Mouse (Mus musculus): ENCODE results near the gene Notch1. TPM values are rescaled to one million over a fixed set of nuclear protein-coding genes. Genes with fewer than 3 reads are reported as not detected.

The Notch1 gene
- polyA plus RNA-seq, 1 experiment from 2014 or later, result 24.3 TPM

GRCm38 (mm10) chr2:26485278-26485677 is 31.2 kb downstream of the Notch1 start:
- H3K9me3 ChIP-seq (ENCODE audit: control insufficient read depth, low read length), result no peaks in the 10 kb centered on the region
- peaks cover 30% of the 10 kb centered on the region for H3K36me3 ChIP-seq (ENCODE audit: control insufficient read depth, insufficient read depth, low read length)
- no peaks in the 10 kb centered on the region for H3K27me3 ChIP-seq (replicated peaks; ENCODE audit: control insufficient read depth, insufficient read depth, low read length)
- no peak overlapping the region for H3K9ac ChIP-seq (ENCODE audit: low read length)
- ATAC-seq (replicated peaks; ENCODE audit: low FRiP score, low TSS enrichment, low read depth), result no peak
- H3K4me2 ChIP-seq (ENCODE audit: low read length), result no peak overlapping the region
- no peak overlapping the region for H3K27ac ChIP-seq (ENCODE audit: low read depth)
- no peak for DNase-seq (ENCODE audit: low spot score)
- peaks cover 52% of the 10 kb centered on the region for H3K4me1 ChIP-seq (replicated peaks; ENCODE audit: control insufficient read depth, insufficient read depth, low read length)
- H3K4me3 ChIP-seq (ENCODE audit: low read depth, low read length), result no peak overlapping the region
- 83% methylated on average over 9 of the region's 9 CpGs for WGBS

DNA sequence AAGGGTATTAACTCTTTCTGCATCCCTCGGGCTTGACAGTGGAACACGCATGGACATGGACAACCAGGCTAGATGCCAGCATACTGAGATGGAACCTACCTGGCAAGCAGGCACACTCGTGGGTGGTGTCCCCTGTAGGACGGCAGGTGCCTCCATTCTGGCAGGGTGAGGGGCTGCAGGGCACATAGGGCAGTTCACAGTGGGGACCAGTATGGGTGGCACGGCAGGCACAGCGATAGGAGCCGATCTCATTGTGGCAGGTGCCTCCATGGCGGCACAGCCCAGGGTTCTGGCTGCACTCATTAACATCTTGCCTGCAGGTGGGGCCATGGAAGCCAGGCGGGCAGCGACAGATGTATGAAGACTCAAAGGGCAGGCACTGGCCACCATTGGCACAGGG is 32.3 kb downstream of the Notch1 start:
- Histone ChIP-seq H3K4me3 (ENCODE audit: low read depth, low read length) (no peak overlapping the region), H3K4me1 (replicated peaks; ENCODE audit: control insufficient read depth, insufficient read depth, low read length) (peaks cover 48% of the 10 kb centered on the region), H3K27ac (ENCODE audit: low read depth) (peak overlapping the region; percentile 16; the same call in 1 of the 2 replicates), H3K9me3 (ENCODE audit: control insufficient read depth, low read length) (no peaks in the 10 kb centered on the region), H3K36me3 (ENCODE audit: control insufficient read depth, insufficient read depth, low read length) (peaks cover 41% of the 10 kb centered on the region), H3K9ac (ENCODE audit: low read length) (no peak overlapping the region), H3K27me3 (replicated peaks; ENCODE audit: control insufficient read depth, insufficient read depth, low read length) (no peaks in the 10 kb centered on the region), H3K4me2 (ENCODE audit: low read length) (no peak overlapping the region)
- DNase-seq (ENCODE audit: low spot score) (no peak), ATAC-seq (replicated peaks; ENCODE audit: low FRiP score, low TSS enrichment, low read depth) (no peak)
- 94% methylated on average over 10 of the region's 10 CpGs for WGBS

DNA sequence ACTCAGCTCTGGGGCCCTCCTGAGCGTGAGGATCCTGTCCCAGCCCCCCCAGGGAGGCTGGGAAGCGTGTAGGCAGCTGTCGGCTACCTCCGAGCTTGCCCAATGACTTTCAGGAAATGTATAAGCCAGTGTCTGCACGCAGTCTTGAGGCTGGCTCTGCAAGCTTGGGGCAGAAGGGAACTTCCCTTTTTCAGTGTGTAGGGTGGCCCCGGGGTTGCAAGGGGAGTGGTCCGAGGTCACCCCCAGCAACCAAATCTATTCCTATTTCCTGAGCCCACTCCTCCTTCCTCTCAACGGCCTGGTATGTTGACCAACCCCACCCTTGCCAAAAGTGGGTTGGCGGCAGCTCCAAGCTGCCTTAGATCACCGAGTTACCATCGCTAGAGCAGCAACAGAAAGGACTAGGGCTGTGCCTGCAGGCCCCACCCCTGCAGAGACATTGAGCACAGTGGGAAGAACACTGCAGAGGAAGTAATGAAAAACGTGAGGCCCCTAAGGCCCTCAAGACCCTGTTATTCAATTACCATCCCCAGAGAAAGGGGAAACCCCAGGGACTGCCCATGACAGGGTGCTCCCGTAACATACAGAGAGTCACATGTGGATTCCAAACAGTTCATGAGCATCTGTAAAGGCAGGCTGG is 33.1 kb downstream of the Notch1 start:
- Histone ChIP-seq H3K9me3 (ENCODE audit: control insufficient read depth, low read length) (no peaks in the 10 kb centered on the region), H3K27me3 (replicated peaks; ENCODE audit: control insufficient read depth, insufficient read depth, low read length) (no peaks in the 10 kb centered on the region), H3K4me1 (replicated peaks; ENCODE audit: control insufficient read depth, insufficient read depth, low read length) (peaks cover 40% of the 10 kb centered on the region), H3K9ac (ENCODE audit: low read length) (no peak overlapping the region), H3K4me3 (ENCODE audit: low read depth, low read length) (no peak overlapping the region), H3K36me3 (ENCODE audit: control insufficient read depth, insufficient read depth, low read length) (peaks cover 49% of the 10 kb centered on the region), H3K4me2 (ENCODE audit: low read length) (no peak overlapping the region), H3K27ac (ENCODE audit: low read depth) (peak overlapping the region; percentile 68)
- no peak for DNase-seq (ENCODE audit: low spot score)
- 47% methylated on average over 13 of the region's 13 CpGs for WGBS
- no peak for ATAC-seq (replicated peaks; ENCODE audit: low FRiP score, low TSS enrichment, low read depth)

DNA sequence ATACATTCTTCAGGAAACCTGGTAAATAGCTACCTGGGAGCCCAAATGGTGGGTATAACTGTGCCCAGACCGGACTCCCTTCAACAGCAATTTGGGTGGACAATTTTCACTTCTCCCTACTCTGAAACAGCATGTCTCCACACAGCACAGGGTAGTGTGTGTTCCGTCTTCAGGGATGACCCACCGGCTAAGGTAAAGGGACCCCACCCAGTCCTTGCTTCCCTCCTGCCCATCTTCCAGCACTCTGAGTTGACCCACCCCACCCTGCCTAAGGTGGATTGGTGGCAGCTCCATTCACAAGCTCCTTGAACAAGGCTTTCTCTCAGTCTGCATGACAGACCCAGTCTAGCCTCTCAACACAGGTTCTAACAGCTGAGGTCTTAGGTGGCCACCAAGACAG is 33.6 kb downstream of the Notch1 start:
- H3K36me3 ChIP-seq (ENCODE audit: control insufficient read depth, insufficient read depth, low read length), result peaks cover 55% of the 10 kb centered on the region
- no peak for DNase-seq (ENCODE audit: low spot score)
- no peaks in the 10 kb centered on the region for H3K9me3 ChIP-seq (ENCODE audit: control insufficient read depth, low read length)
- peak overlapping the region; percentile 68 for H3K27ac ChIP-seq (ENCODE audit: low read depth)
- H3K27me3 ChIP-seq (replicated peaks; ENCODE audit: control insufficient read depth, insufficient read depth, low read length), result no peaks in the 10 kb centered on the region
- H3K4me1 ChIP-seq (replicated peaks; ENCODE audit: control insufficient read depth, insufficient read depth, low read length), result peaks cover 35% of the 10 kb centered on the region
- no peak overlapping the region for H3K4me2 ChIP-seq (ENCODE audit: low read length)
- no peak overlapping the region for H3K9ac ChIP-seq (ENCODE audit: low read length)
- H3K4me3 ChIP-seq (ENCODE audit: low read depth, low read length), result no peak overlapping the region
- WGBS, result 78% methylated on average over 3 of the region's 3 CpGs
- no peak for ATAC-seq (replicated peaks; ENCODE audit: low FRiP score, low TSS enrichment, low read depth)

GRCm38 (mm10) chr2:26481724-26482495 is 34.6 kb downstream of the Notch1 start:
- H3K9ac ChIP-seq (ENCODE audit: low read length), result no peak overlapping the region
- peak overlapping the region; percentile 26 for H3K4me2 ChIP-seq (ENCODE audit: low read length)
- 58% methylated on average over 10 of the region's 10 CpGs for WGBS
- DNase-seq (ENCODE audit: low spot score) (peak; percentile 79), ATAC-seq (replicated peaks; ENCODE audit: low FRiP score, low TSS enrichment, low read depth) (peak; percentile 79)
- peaks cover 64% of the 10 kb centered on the region for H3K36me3 ChIP-seq (ENCODE audit: control insufficient read depth, insufficient read depth, low read length)
- H3K27ac ChIP-seq (ENCODE audit: low read depth), result peak overlapping the region; percentile 54
- H3K4me3 ChIP-seq (ENCODE audit: low read depth, low read length), result no peak overlapping the region
- H3K9me3 ChIP-seq (ENCODE audit: control insufficient read depth, low read length), result no peaks in the 10 kb centered on the region
- H3K4me1 ChIP-seq (replicated peaks; ENCODE audit: control insufficient read depth, insufficient read depth, low read length), result peaks cover 26% of the 10 kb centered on the region
- H3K27me3 ChIP-seq (replicated peaks; ENCODE audit: control insufficient read depth, insufficient read depth, low read length), result no peaks in the 10 kb centered on the region

GRCm38 (mm10) chr2:26480911-26481310 is 35.6 kb downstream of the Notch1 start:
- ATAC-seq (replicated peaks; ENCODE audit: low FRiP score, low TSS enrichment, low read depth), result no peak

DNA sequence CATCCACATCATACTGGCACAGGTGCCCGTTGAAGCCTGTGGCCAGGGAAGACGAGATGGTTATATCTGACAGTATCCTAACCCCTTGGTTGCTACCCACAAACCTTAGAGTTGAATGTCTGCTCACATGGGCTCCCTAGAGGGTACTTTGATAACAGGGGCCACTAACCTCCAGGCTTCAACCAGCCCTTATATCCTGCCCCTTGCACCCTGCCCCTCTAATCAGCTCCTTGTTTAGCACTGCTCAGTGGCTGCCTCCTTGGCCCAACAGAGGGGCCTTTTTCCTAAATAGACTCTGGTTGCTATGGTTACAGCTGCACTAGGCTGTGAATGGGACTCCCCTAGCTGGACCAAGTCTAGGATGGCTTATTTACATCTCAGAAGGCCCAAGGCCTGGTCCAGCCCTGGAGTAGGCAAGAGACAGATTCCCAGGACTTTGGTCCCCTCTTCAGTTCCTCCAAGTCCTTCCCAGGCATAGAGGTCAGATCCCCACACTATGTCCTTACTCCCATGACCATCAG is 37.7 kb downstream of the Notch1 start:
- 84% methylated on average over 2 of the region's 2 CpGs for WGBS
- Histone ChIP-seq H3K4me3 (ENCODE audit: low read depth, low read length) (no peak overlapping the region), H3K4me2 (ENCODE audit: low read length) (no peak overlapping the region), H3K27ac (ENCODE audit: low read depth) (no peak overlapping the region), H3K9me3 (ENCODE audit: control insufficient read depth, low read length) (no peaks in the 10 kb centered on the region), H3K27me3 (replicated peaks; ENCODE audit: control insufficient read depth, insufficient read depth, low read length) (no peaks in the 10 kb centered on the region), H3K36me3 (ENCODE audit: control insufficient read depth, insufficient read depth, low read length) (peaks cover 82% of the 10 kb centered on the region), H3K4me1 (replicated peaks; ENCODE audit: control insufficient read depth, insufficient read depth, low read length) (peaks cover 7% of the 10 kb centered on the region; the same call in 1 of the 2 replicates), H3K9ac (ENCODE audit: low read length) (no peak overlapping the region)
- no peak for ATAC-seq (replicated peaks; ENCODE audit: low FRiP score, low TSS enrichment, low read depth)
- DNase-seq (ENCODE audit: low spot score), result no peak

More at GRCm38 (mm10) chr2:26480911-26481310, 35.6 kb downstream of the Notch1 start:
- no peak overlapping the region for H3K4me3 ChIP-seq (ENCODE audit: low read depth, low read length)
- no peak for DNase-seq (ENCODE audit: low spot score)
- H3K9ac ChIP-seq (ENCODE audit: low read length), result no peak overlapping the region
- H3K27ac ChIP-seq (ENCODE audit: low read depth), result no peak overlapping the region
- H3K4me1 ChIP-seq (replicated peaks; ENCODE audit: control insufficient read depth, insufficient read depth, low read length), result peaks cover 16% of the 10 kb centered on the region
- H3K9me3 ChIP-seq (ENCODE audit: control insufficient read depth, low read length), result no peaks in the 10 kb centered on the region
- 96% methylated on average over 12 of the region's 12 CpGs for WGBS
- H3K27me3 ChIP-seq (replicated peaks; ENCODE audit: control insufficient read depth, insufficient read depth, low read length), result no peaks in the 10 kb centered on the region
- H3K36me3 ChIP-seq (ENCODE audit: control insufficient read depth, insufficient read depth, low read length), result peaks cover 74% of the 10 kb centered on the region
- H3K4me2 ChIP-seq (ENCODE audit: low read length), result no peak overlapping the region

DNA sequence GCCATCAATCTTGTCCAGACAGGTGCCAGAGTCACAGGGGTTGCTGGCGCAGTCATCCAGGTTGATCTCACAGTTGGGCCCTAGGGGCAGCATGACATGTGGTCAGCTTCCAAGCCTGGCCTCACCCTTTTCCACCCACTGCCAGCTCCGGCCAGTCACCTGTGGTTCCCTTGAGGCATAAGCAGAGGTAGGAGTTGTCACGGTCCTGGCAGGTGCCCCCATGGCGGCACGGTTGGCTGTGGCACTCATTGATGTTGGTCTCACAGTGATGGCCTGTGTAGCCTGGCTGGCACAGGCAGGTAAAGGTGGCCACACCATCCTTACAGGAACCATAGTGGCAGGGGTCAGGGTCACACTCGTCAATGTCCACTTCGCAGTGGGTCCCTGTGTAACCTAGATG is 38.6 kb downstream of the Notch1 start:
- H3K9me3 ChIP-seq (ENCODE audit: control insufficient read depth, low read length), result no peaks in the 10 kb centered on the region
- no peak overlapping the region for H3K4me2 ChIP-seq (ENCODE audit: low read length)
- H3K4me3 ChIP-seq (ENCODE audit: low read depth, low read length), result no peak overlapping the region
- peaks cover 2% of the 10 kb centered on the region; the same call in 1 of the 2 replicates for H3K4me1 ChIP-seq (replicated peaks; ENCODE audit: control insufficient read depth, insufficient read depth, low read length)
- ATAC-seq (replicated peaks; ENCODE audit: low FRiP score, low TSS enrichment, low read depth) (no peak), DNase-seq (ENCODE audit: low spot score) (no peak)
- H3K36me3 ChIP-seq (ENCODE audit: control insufficient read depth, insufficient read depth, low read length), result peaks cover 89% of the 10 kb centered on the region
- H3K27ac ChIP-seq (ENCODE audit: low read depth), result no peak overlapping the region
- WGBS, result 93% methylated on average over 7 of the region's 7 CpGs
- H3K9ac ChIP-seq (ENCODE audit: low read length), result no peak overlapping the region
- no peaks in the 10 kb centered on the region for H3K27me3 ChIP-seq (replicated peaks; ENCODE audit: control insufficient read depth, insufficient read depth, low read length)

Data from intestine, embryonic 14.5 days (tissue).